Mouse (Mus musculus): ENCODE results near the gene Psmd7. TPM values are rescaled to one million over a fixed set of nuclear protein-coding genes. Genes with fewer than 3 reads are reported as not detected.

The Psmd7 gene
- polyA plus RNA-seq (2012; rRNA removed): 132 and 133 TPM in 2 replicates

DNA sequence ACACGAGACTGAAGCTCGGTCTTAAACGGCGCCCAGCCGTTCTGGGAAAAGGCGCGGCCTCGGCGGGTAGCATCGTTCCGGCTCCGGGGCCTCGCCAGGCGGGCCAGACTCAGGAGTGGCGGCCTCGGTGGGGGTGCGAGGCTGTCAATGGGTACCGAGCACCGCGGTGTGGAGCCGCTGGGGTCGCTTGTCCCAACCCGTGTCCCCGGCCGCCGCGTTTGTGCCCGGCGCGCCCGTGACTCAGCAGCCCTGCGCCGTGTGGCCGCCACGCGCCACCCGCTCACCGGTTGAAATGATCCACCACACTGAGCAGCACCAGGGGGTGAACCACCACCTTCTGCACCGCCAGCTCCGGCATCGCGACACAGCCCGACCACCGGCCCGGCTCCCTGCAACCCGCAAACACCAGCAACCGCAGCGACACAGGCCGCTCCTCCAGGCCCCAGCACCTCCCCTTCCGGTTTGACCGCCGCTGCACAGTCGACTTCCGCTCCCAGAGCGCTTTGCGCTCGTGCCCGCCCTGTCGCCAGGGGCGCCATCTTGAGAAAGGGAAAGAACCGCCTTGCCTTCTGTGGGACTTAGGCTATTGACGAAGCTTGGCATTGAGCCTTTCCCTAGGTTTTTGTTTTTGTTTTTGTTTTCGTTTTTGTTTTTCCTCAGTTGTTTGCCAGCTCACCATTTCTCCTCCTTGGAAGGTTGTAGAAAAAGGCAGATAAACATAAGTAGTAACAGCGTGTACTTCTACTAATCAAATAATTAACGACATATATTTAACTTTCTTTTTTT, at the start of gene Psmd7:
Gene Psmd7 (minus strand): TSS at position 470 of the 786 bp plus-strand sequence.

Other genes with a start within 250 kb of the Psmd7 start
- gene Nqo1, start 185.3 kb downstream of the Psmd7 start, polyA plus RNA-seq (2012; rRNA removed): 3.9 TPM in 2 replicates
- 93.4 and 95.9 TPM in 2 replicates for gene Nob1, start 163.4 kb downstream of the Psmd7 start, polyA plus RNA-seq (2012; rRNA removed)
- gene Wwp2, start 152.1 kb downstream of the Psmd7 start, polyA plus RNA-seq (2012; rRNA removed): 24.3 and 27.7 TPM in 2 replicates